Mouse (Mus musculus): ENCODE data around the gene Grip1.

- TF ChIP-seq POLR2A (IDR thresholded peaks at IDR 0.05; ENCODE audit: insufficient read length, low read depth) (no peak), POLR2AphosphoS2 (IDR thresholded peaks at IDR 0.05; ENCODE audit: insufficient read length, low read depth) (no peak), E2F4 (IDR thresholded peaks at IDR 0.05; ENCODE audit: insufficient read depth) (no peak), MYOD1 (IDR thresholded peaks at IDR 0.05; ENCODE audit: control insufficient read depth in 1 of 3, insufficient read length in 2 of 3, low read depth in 2 of 3) (peak in 1 of 3 experiments; percentile 10)
Observed at GRCm38 (mm10) chr10:119691358-119692083, 237.9 kb downstream of the Grip1 start.

Data from myocyte (in vitro differentiated cells).